Mouse (Mus musculus) limb, embryonic 11.5 days (tissue): ENCODE results near the gene Dnajb12. TPM values are rescaled to one million over a fixed set of nuclear protein-coding genes. Genes with fewer than 3 reads are reported as not detected.

Experiments
- ATAC-seq: fragments of 200-750 bp; cut with Nextera tagmentation; 2 replicates; pipeline ENCODE4 v1.8.0; 2017; ENCODE audit warnings: low read depth; ENCODE audit not compliant: insufficient number of reproducible peaks, low FRiP score, low TSS enrichment
- DNase-seq: peaks from one replicate; pipeline ENCODE4 v3.0.0-alpha.2; 2015; ENCODE audit warnings: low spot score
- H3K27ac ChIP-seq: fragments of 300-500 bp; sonication (generic); replicated peaks from 2 replicates; pipeline ENCODE4 v1.5.1; 2014; ENCODE audit warnings: low read depth, mild to moderate bottlenecking, low read length
- H3K27me3 ChIP-seq: fragments of 300-500 bp; sonication (generic); 2 replicates; pipeline ENCODE4 v1.6.1; 2014; ENCODE audit warnings: mild to moderate bottlenecking, low read length, mixed read lengths; ENCODE audit not compliant: control insufficient read depth, insufficient read depth
- H3K36me3 ChIP-seq: fragments of 300-500 bp; sonication (generic); 2 replicates; pipeline ENCODE4 v1.6.1; 2014; ENCODE audit warnings: mild to moderate bottlenecking, low read length, moderate library complexity, mixed read lengths; ENCODE audit not compliant: control insufficient read depth, insufficient read depth
- H3K4me1 ChIP-seq: fragments of 300-500 bp; sonication (generic); 2 replicates; pipeline ENCODE4 v1.6.1; 2014; ENCODE audit warnings: low read length, mixed read lengths; ENCODE audit not compliant: control insufficient read depth, insufficient read depth
- H3K4me2 ChIP-seq: fragments of 300-500 bp; sonication (generic); 2 replicates; pipeline ENCODE4 v1.6.1; 2014; ENCODE audit warnings: low read depth, mild to moderate bottlenecking, moderate library complexity; ENCODE audit not compliant: severe bottlenecking
- H3K4me3 ChIP-seq: fragments of 300-500 bp; sonication (generic); 2 replicates; pipeline ENCODE4 v1.5.1; 2014; ENCODE audit warnings: low read depth, low read length
- H3K9ac ChIP-seq: fragments of 300-500 bp; sonication (generic); 2 replicates; pipeline ENCODE4 v1.6.1; 2014; ENCODE audit warnings: mild to moderate bottlenecking, low read length
- H3K9me3 ChIP-seq: fragments of 300-500 bp; sonication (generic); 2 replicates; pipeline ENCODE4 v1.6.1; 2016; ENCODE audit warnings: low read length; ENCODE audit not compliant: control insufficient read depth
- whole genome bisulfite sequencing: fragments of 180-500 bp; shearing (Covaris S2); extraction: QIAGEN DNeasy Blood & Tissue Kit; methylation state at CpG from one replicate; pipeline ENCODE4 v1.1.7; 2014; 5-methylcytosine and 5-hydroxymethylcytosine counted together
- polyA plus RNA-seq: library from polyadenylated mRNA; unstranded; fragments of >200 nt; fragmentation: Nextera tagmentation; extraction: Ambion mirVana; gene quantifications from 2 replicates; pipeline ENCODE4 v1.2.1, GENCODE M21; 2014

Dnajb12 gene
- polyA plus RNA-seq, 1 experiment from 2014 or later, result 23.8 TPM

GRCm38 (mm10) chr10:59896911-59897331 lies 17.6 kb downstream of the Dnajb12 start:
- Histone ChIP-seq H3K4me1 (peaks cover 45% of the 10 kb centered on the region), H3K9ac (0 out of 2 replicates have a peak overlapping the region, but pooled peaks have one; percentile 7), H3K4me3 (no peak overlapping the region), H3K9me3 (no peaks in the 10 kb centered on the region), H3K36me3 (peaks cover 29% of the 10 kb centered on the region), H3K27me3 (no peaks in the 10 kb centered on the region; the same call in 1 of the 2 replicates), H3K4me2 (no peak overlapping the region), H3K27ac (peak overlapping the region; percentile 70; the same call in 1 of the 2 replicates)
- 79% methylated on average over 3 of the region's 3 CpGs for WGBS
- ATAC-seq (no peak), DNase-seq (no peak)

GRCm38 (mm10) chr10:59897511-59897910 lies 18.2 kb downstream of the Dnajb12 start:
- H3K9ac ChIP-seq, result no peak overlapping the region
- H3K4me3 ChIP-seq, result no peak overlapping the region
- H3K36me3 ChIP-seq, result peaks cover 27% of the 10 kb centered on the region
- no peaks in the 10 kb centered on the region for H3K9me3 ChIP-seq
- no peak overlapping the region for H3K4me2 ChIP-seq
- ATAC-seq (no peak), DNase-seq (no peak)
- H3K27me3 ChIP-seq, result no peaks in the 10 kb centered on the region; the same call in 1 of the 2 replicates
- H3K4me1 ChIP-seq, result peaks cover 51% of the 10 kb centered on the region
- peak overlapping the region; percentile 70; the same call in 1 of the 2 replicates for H3K27ac ChIP-seq
- 53% methylated on average over 5 of the region's 5 CpGs for WGBS

GRCm38 (mm10) chr10:59898180-59898778 lies 18.9 kb downstream of the Dnajb12 start:
- H3K4me2 ChIP-seq, result no peak overlapping the region
- peaks cover 23% of the 10 kb centered on the region for H3K36me3 ChIP-seq
- H3K4me3 ChIP-seq, result no peak overlapping the region
- peaks cover 57% of the 10 kb centered on the region for H3K4me1 ChIP-seq
- peak overlapping the region; percentile 87 for H3K27ac ChIP-seq
- H3K9ac ChIP-seq, result peak overlapping the region; percentile 40; the same call in 1 of the 2 replicates
- 77% methylated on average over 9 of the region's 9 CpGs for WGBS
- DNase-seq (no peak), ATAC-seq (no peak)
- H3K27me3 ChIP-seq, result no peaks in the 10 kb centered on the region; the same call in 1 of the 2 replicates
- H3K9me3 ChIP-seq, result no peaks in the 10 kb centered on the region

GRCm38 (mm10) chr10:59898935-59899334 lies 19.6 kb downstream of the Dnajb12 start:
- DNase-seq, result no peak
- Histone ChIP-seq H3K4me1 (peaks cover 61% of the 10 kb centered on the region), H3K9me3 (no peaks in the 10 kb centered on the region), H3K4me3 (no peak overlapping the region; the same call in 1 of the 2 replicates), H3K9ac (peak overlapping the region; percentile 59), H3K27ac (peak overlapping the region; percentile 87), H3K4me2 (peak overlapping the region; percentile 34), H3K27me3 (no peaks in the 10 kb centered on the region; the same call in 1 of the 2 replicates), H3K36me3 (peaks cover 23% of the 10 kb centered on the region)
- ATAC-seq, result peak; percentile 1; the same call in 1 of the 2 replicates
- WGBS, result 43% methylated on average over 2 of the region's 2 CpGs

GRCm38 (mm10) chr10:59899341-59900173 lies 20.2 kb downstream of the Dnajb12 start:
- Histone ChIP-seq H3K27ac (peak overlapping the region; percentile 87), H3K4me2 (peak overlapping the region; percentile 34), H3K4me1 (peaks cover 61% of the 10 kb centered on the region), H3K9ac (peak overlapping the region; percentile 59), H3K27me3 (no peaks in the 10 kb centered on the region; the same call in 1 of the 2 replicates), H3K9me3 (no peaks in the 10 kb centered on the region), H3K36me3 (peaks cover 18% of the 10 kb centered on the region), H3K4me3 (no peak overlapping the region; the same call in 1 of the 2 replicates)
- DNase-seq, result peak; percentile 88
- 7% methylated on average over 21 of the region's 21 CpGs for WGBS
- ATAC-seq, result peak; percentile 84

- Histone ChIP-seq H3K9me3 (no peaks in the 10 kb centered on the region), H3K27ac (peak overlapping the region; percentile 87), H3K4me2 (peak overlapping the region; percentile 34; the same call in 1 of the 2 replicates), H3K4me1 (peaks cover 58% of the 10 kb centered on the region), H3K9ac (no peak overlapping the region), H3K36me3 (peaks cover 17% of the 10 kb centered on the region), H3K27me3 (no peaks in the 10 kb centered on the region; the same call in 1 of the 2 replicates), H3K4me3 (no peak overlapping the region)
- 49% methylated on average over 4 of the region's 4 CpGs for WGBS
- ATAC-seq (no peak), DNase-seq (no peak)
Observed at GRCm38 (mm10) chr10:59900174-59900435, 20.7 kb downstream of the Dnajb12 start.

GRCm38 (mm10) chr10:59900939-59901338 lies 21.6 kb downstream of the Dnajb12 start:
- Histone ChIP-seq H3K9me3 (no peaks in the 10 kb centered on the region), H3K36me3 (peaks cover 15% of the 10 kb centered on the region), H3K4me1 (peaks cover 57% of the 10 kb centered on the region), H3K27me3 (no peaks in the 10 kb centered on the region; the same call in 1 of the 2 replicates), H3K27ac (peak overlapping the region; percentile 10; the same call in 1 of the 2 replicates), H3K9ac (no peak overlapping the region), H3K4me2 (no peak overlapping the region), H3K4me3 (no peak overlapping the region)
- no peak for ATAC-seq
- no peak for DNase-seq
- 49% methylated on average over 4 of the region's 4 CpGs for WGBS

GRCm38 (mm10) chr10:59901463-59901862 lies 22.1 kb downstream of the Dnajb12 start:
- Histone ChIP-seq H3K4me1 (peaks cover 57% of the 10 kb centered on the region), H3K27ac (peak overlapping the region; percentile 10; the same call in 1 of the 2 replicates), H3K36me3 (peaks cover 14% of the 10 kb centered on the region), H3K4me2 (no peak overlapping the region), H3K9me3 (no peaks in the 10 kb centered on the region), H3K4me3 (no peak overlapping the region), H3K27me3 (no peaks in the 10 kb centered on the region; the same call in 1 of the 2 replicates), H3K9ac (no peak overlapping the region)
- ATAC-seq (no peak), DNase-seq (no peak)
- WGBS, result 88% methylated on average over 1 of the region's 1 CpGs
